Mouse (Mus musculus): ENCODE data around the gene Parvb. TPM values are rescaled to one million over a fixed set of nuclear protein-coding genes. Genes with fewer than 3 reads are reported as not detected.

The Parvb gene
- total and polyA plus RNA-seq, 2 experiments from 2014 or later = 6.2 to 9.5 TPM

GRCm38 (mm10) chr15:84238552-84238951 is 6.7 kb downstream of the Parvb start:
- Histone ChIP-seq H3K4me3 (ENCODE audit: low read length) (no peak overlapping the region), H3K9ac (replicated peaks; ENCODE audit: low read length) (no peak overlapping the region), H3K4me1 (ENCODE audit: insufficient read depth, low read length) (peaks cover 16% of the 10 kb centered on the region), H3K4me2 (ENCODE audit: low read depth, low read length) (peak overlapping the region; percentile 23; the same call in 1 of the 2 replicates), H3K36me3 (ENCODE audit: insufficient read depth, low read length) (no peaks in the 10 kb centered on the region), H3K9me3 (ENCODE audit: low read length) (no peaks in the 10 kb centered on the region), H3K27ac (no peak overlapping the region), H3K27me3 (ENCODE audit: insufficient read depth, low read length) (no peaks in the 10 kb centered on the region)
- WGBS = 29% methylated on average over 15 of the region's 15 CpGs
- ATAC-seq (no peak), DNase-seq (ENCODE audit: low spot score) (no peak)
- TF ChIP-seq CTCF (IDR thresholded peaks at IDR 0.05; ENCODE audit: low read depth) = no peak

- H3K4me3 ChIP-seq (ENCODE audit: low read length) = no peak overlapping the region
- no peak overlapping the region for H3K9ac ChIP-seq (replicated peaks; ENCODE audit: low read length)
- peak overlapping the region; percentile 23; the same call in 1 of the 2 replicates for H3K4me2 ChIP-seq (ENCODE audit: low read depth, low read length)
- no peak for TF ChIP-seq CTCF (IDR thresholded peaks at IDR 0.05; ENCODE audit: low read depth)
- no peaks in the 10 kb centered on the region for H3K9me3 ChIP-seq (ENCODE audit: low read length)
- no peak overlapping the region for H3K27ac ChIP-seq
- 20% methylated on average over 16 of the region's 16 CpGs for WGBS
- H3K4me1 ChIP-seq (ENCODE audit: insufficient read depth, low read length) = peaks cover 16% of the 10 kb centered on the region
- DNase-seq (ENCODE audit: low spot score) = peak; percentile 27
- no peak for ATAC-seq
- no peaks in the 10 kb centered on the region for H3K27me3 ChIP-seq (ENCODE audit: insufficient read depth, low read length)
- no peaks in the 10 kb centered on the region for H3K36me3 ChIP-seq (ENCODE audit: insufficient read depth, low read length)
These were observed 7.2 kb downstream of the Parvb start for GRCm38 (mm10) chr15:84238991-84239401.

GRCm38 (mm10) chr15:84241520-84241919 is 9.7 kb downstream of the Parvb start:
- H3K36me3 ChIP-seq (ENCODE audit: insufficient read depth, low read length) = no peaks in the 10 kb centered on the region
- TF ChIP-seq CTCF (IDR thresholded peaks at IDR 0.05; ENCODE audit: low read depth) = no peak
- H3K9ac ChIP-seq (replicated peaks; ENCODE audit: low read length) = no peak overlapping the region
- no peak overlapping the region for H3K4me3 ChIP-seq (ENCODE audit: low read length)
- no peaks in the 10 kb centered on the region for H3K27me3 ChIP-seq (ENCODE audit: insufficient read depth, low read length)
- ATAC-seq = no peak
- peaks cover 14% of the 10 kb centered on the region; the same call in 1 of the 2 replicates for H3K4me1 ChIP-seq (ENCODE audit: insufficient read depth, low read length)
- no peak overlapping the region for H3K27ac ChIP-seq
- H3K4me2 ChIP-seq (ENCODE audit: low read depth, low read length) = no peak overlapping the region
- H3K9me3 ChIP-seq (ENCODE audit: low read length) = no peaks in the 10 kb centered on the region
- WGBS = 46% methylated on average over 7 of the region's 7 CpGs
- no peak for DNase-seq (ENCODE audit: low spot score)

GRCm38 (mm10) chr15:84245104-84245503 is 13.3 kb downstream of the Parvb start:
- Histone ChIP-seq H3K4me3 (ENCODE audit: low read length) (no peak overlapping the region), H3K9me3 (ENCODE audit: low read length) (no peaks in the 10 kb centered on the region), H3K27ac (peak overlapping the region; percentile 58; the same call in 1 of the 2 replicates), H3K27me3 (ENCODE audit: insufficient read depth, low read length) (no peaks in the 10 kb centered on the region), H3K36me3 (ENCODE audit: insufficient read depth, low read length) (no peaks in the 10 kb centered on the region), H3K4me1 (ENCODE audit: insufficient read depth, low read length) (0 out of 2 replicates have a peak, but pooled peaks cover 5% of the 10 kb centered on the region), H3K4me2 (ENCODE audit: low read depth, low read length) (no peak overlapping the region), H3K9ac (replicated peaks; ENCODE audit: low read length) (no peak overlapping the region)
- no peak for TF ChIP-seq CTCF (IDR thresholded peaks at IDR 0.05; ENCODE audit: low read depth)
- DNase-seq (ENCODE audit: low spot score) (peak; percentile 49), ATAC-seq (peak; percentile 66; the same call in 1 of the 2 replicates)
- 40% methylated on average over 7 of the region's 7 CpGs for WGBS

- Histone ChIP-seq H3K27ac (0 out of 2 replicates have a peak overlapping the region, but pooled peaks have one; percentile 7), H3K36me3 (ENCODE audit: insufficient read depth, low read length) (no peaks in the 10 kb centered on the region), H3K9ac (replicated peaks; ENCODE audit: low read length) (no peak overlapping the region), H3K4me1 (ENCODE audit: insufficient read depth, low read length) (peaks cover 10% of the 10 kb centered on the region; the same call in 1 of the 2 replicates), H3K4me3 (ENCODE audit: low read length) (no peak overlapping the region), H3K9me3 (ENCODE audit: low read length) (no peaks in the 10 kb centered on the region), H3K27me3 (ENCODE audit: insufficient read depth, low read length) (no peaks in the 10 kb centered on the region), H3K4me2 (ENCODE audit: low read depth, low read length) (no peak overlapping the region)
- DNase-seq (ENCODE audit: low spot score) (no peak), ATAC-seq (no peak)
- 85% methylated on average over 6 of the region's 6 CpGs for WGBS
- no peak for TF ChIP-seq CTCF (IDR thresholded peaks at IDR 0.05; ENCODE audit: low read depth)
These were observed 14.4 kb downstream of the Parvb start for GRCm38 (mm10) chr15:84246195-84246594.

- Histone ChIP-seq H3K4me2 (ENCODE audit: low read depth, low read length) (no peak overlapping the region), H3K9ac (replicated peaks; ENCODE audit: low read length) (no peak overlapping the region), H3K4me3 (ENCODE audit: low read length) (no peak overlapping the region), H3K4me1 (ENCODE audit: insufficient read depth, low read length) (peaks cover 14% of the 10 kb centered on the region; the same call in 1 of the 2 replicates), H3K27me3 (ENCODE audit: insufficient read depth, low read length) (no peaks in the 10 kb centered on the region), H3K9me3 (ENCODE audit: low read length) (no peaks in the 10 kb centered on the region), H3K27ac (no peak overlapping the region), H3K36me3 (ENCODE audit: insufficient read depth, low read length) (no peaks in the 10 kb centered on the region)
- peak; percentile 42; the same call in 1 of the 2 replicates for TF ChIP-seq CTCF (IDR thresholded peaks at IDR 0.05; ENCODE audit: low read depth)
- DNase-seq (ENCODE audit: low spot score) (no peak), ATAC-seq (no peak)
- WGBS = 93% methylated on average over 3 of the region's 3 CpGs
These were observed 15.5 kb downstream of the Parvb start for GRCm38 (mm10) chr15:84247309-84247708.

- Histone ChIP-seq H3K27me3 (ENCODE audit: insufficient read depth, low read length) (no peaks in the 10 kb centered on the region), H3K9ac (replicated peaks; ENCODE audit: low read length) (no peak overlapping the region), H3K9me3 (ENCODE audit: low read length) (no peaks in the 10 kb centered on the region), H3K4me2 (ENCODE audit: low read depth, low read length) (no peak overlapping the region), H3K27ac (no peak overlapping the region), H3K36me3 (ENCODE audit: insufficient read depth, low read length) (no peaks in the 10 kb centered on the region), H3K4me3 (ENCODE audit: low read length) (no peak overlapping the region), H3K4me1 (ENCODE audit: insufficient read depth, low read length) (peaks cover 13% of the 10 kb centered on the region; the same call in 1 of the 2 replicates)
- WGBS = 19% methylated on average over 13 of the region's 13 CpGs
- ATAC-seq (no peak), DNase-seq (ENCODE audit: low spot score) (peak; percentile 70)
- TF ChIP-seq CTCF (IDR thresholded peaks at IDR 0.05; ENCODE audit: low read depth) = no peak
These were observed 19.4 kb downstream of the Parvb start for GRCm38 (mm10) chr15:84251227-84251626.

Data from hindbrain, postnatal 0 days (tissue).